In the genomic region with DNA sequence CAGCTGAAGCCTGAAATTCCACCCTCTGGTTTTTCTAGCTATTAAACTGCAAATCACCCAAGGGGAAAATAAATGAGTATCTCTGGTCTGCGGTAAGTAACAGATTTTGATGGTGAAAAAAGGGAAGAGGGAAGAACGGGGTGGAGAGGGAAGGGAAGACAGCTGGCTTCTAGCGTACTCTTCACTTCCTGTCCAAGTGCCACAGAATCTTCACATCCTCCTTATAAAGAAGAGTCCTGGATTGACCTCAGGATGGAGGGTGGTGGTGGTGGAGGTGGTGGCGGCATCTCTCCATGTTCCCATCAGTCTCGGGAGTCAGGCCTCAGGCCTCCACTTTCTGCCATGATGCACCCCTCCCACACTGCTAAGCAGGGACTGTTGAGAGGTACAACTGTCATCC, we compare ENCODE assay signal across 25 mouse cellular contexts. TPM values are rescaled to one million over a fixed set of nuclear protein-coding genes. Genes with fewer than 3 reads are reported as not detected.
DNase-seq lines count a peak whose midpoint lies in the region; ATAC-seq and TF ChIP-seq lines count a peak whose summit lies in the region.
"Had no signal": no experiment of that assay in that cellular context is flagged by ENCODE, and none has a peak within 500 bp of the region (broad histone marks: within the 10 kb centered on the region; RNA-seq: fewer than 3 reads in every experiment).

No protein-coding gene starts in this region.

- TF ChIP-seq POLR2A in bone marrow macrophage, adult 2 months (IDR thresholded peaks at IDR 0.05; ENCODE audit: borderline replicate concordance, low read depth, low read length) = no peak

- no peak for TF ChIP-seq CTCF in gastrocnemius, adult 2 months (IDR thresholded peaks at IDR 0.05)
- TF ChIP-seq CTCF in bone marrow macrophage, adult 2 months (IDR thresholded peaks at IDR 0.05; ENCODE audit: low read depth, low read length) = no peak

- no peak for DNase-seq in gastrocnemius, adult 2 months
- no peak for DNase-seq in gastrocnemius, postnatal 14 days
- no peak for DNase-seq in adipocyte (ENCODE audit: low spot score)
- DNase-seq in thymus, adult 18-20 months = no peak
- DNase-seq: adrenal gland, adult 2 months; adrenal gland, postnatal 14 days; B cell, adult 2 months; cerebellum, adult 18-20 months; cerebellum, adult 9-10 months; cerebellum, postnatal 14 days; embryo, embryonic 11 days; gastrocnemius, postnatal 10 days; heart, adult 2 months; heart, postnatal 14 days had no signal

- H3K4me1 ChIP-seq in bone marrow macrophage, adult 2 months (ENCODE audit: control insufficient read depth, insufficient read depth, low read length) = peaks cover 60% of the 10 kb centered on the region
- H3K4me1 ChIP-seq: heart, embryonic 10.5 days; hindbrain, embryonic 12.5 days had no signal

- intact Hi-C loops in gastrocnemius, adult 2 months (cut with DNase I) = no loop called here
- intact Hi-C loops in gastrocnemius, postnatal 14 days (cut with DNase I; ENCODE audit: low total_unique reads) = no loop called here

- no peak overlapping the region for H3K4me3 ChIP-seq in gastrocnemius, adult 2 months
- no peak overlapping the region for H3K4me3 ChIP-seq in bone marrow macrophage, adult 2 months (ENCODE audit: insufficient read depth, low read length)
- H3K4me3 ChIP-seq: heart, adult 2 months; heart, embryonic 10.5 days; heart, embryonic 13.5 days; hindbrain, embryonic 12.5 days; hindbrain, embryonic 15.5 days had no signal

- peak; percentile 47 for ATAC-seq in common myeloid progenitor, adult 5-6 weeks (replicated peaks; ENCODE audit: low read depth, poor library complexity, severe bottlenecking)
- peak; percentile 26; the same call in 1 of the 2 replicates for ATAC-seq in megakaryocyte, adult 5-6 weeks (ENCODE audit: poor library complexity, severe bottlenecking)
- ATAC-seq: forebrain, embryonic 14.5 days; intestine, postnatal 0 days; Patski had no signal

- H3K27ac ChIP-seq in gastrocnemius, adult 2 months = peak overlapping the region; percentile 9; the same call in 1 of the 2 replicates
- H3K27ac ChIP-seq in bone marrow macrophage, adult 2 months (ENCODE audit: insufficient read depth, low read depth, low read length) = peak overlapping the region; percentile 70
- H3K27ac ChIP-seq: heart, adult 2 months; heart, embryonic 10.5 days; heart, embryonic 13.5 days; hindbrain, embryonic 12.5 days; hindbrain, embryonic 15.5 days had no signal

RNA-seq across cellular contexts. Expression of gene Kif23, which starts 35.3 kb away (rescaled TPM):
- 1 to 10 TPM in 1 of 2 experiments, under 1 TPM in 1; 0.69 to 1.5 TPM for total RNA-seq in gastrocnemius, adult 2 months (2021)
- 1 to 10 TPM; 7.4 to 8.7 TPM for total RNA-seq in gastrocnemius, postnatal 14 days (2021)
- polyA plus RNA-seq in bone marrow macrophage, adult 2 months (2012; ENCODE audit: insufficient read depth, insufficient read length, missing spikeins) = 90.1 and 111 TPM in 2 replicates
- total RNA-seq in common myeloid progenitor, adult 5-6 weeks (2017) = 229 and 241 TPM in 2 replicates
- 160 and 172 TPM in 2 replicates for total RNA-seq in megakaryocyte, adult 5-6 weeks (2015)
- 309 and 311 TPM in 2 replicates for total RNA-seq in megakaryocyte, adult 5-6 weeks (2017)

RNA-seq across cellular contexts. Expression of gene Paqr5, which starts 44.8 kb away (rescaled TPM):
- not detected for total RNA-seq in gastrocnemius, adult 2 months (2021)
- under 1 TPM in 1 of 2 experiments, not detected in 1; 0.12 TPM for total RNA-seq in gastrocnemius, postnatal 14 days (2021)
- polyA plus RNA-seq in bone marrow macrophage, adult 2 months (2012; ENCODE audit: insufficient read depth, insufficient read length, missing spikeins) = 0.36 TPM in 1 of 2 replicates, not detected in the other
- total RNA-seq in common myeloid progenitor, adult 5-6 weeks (2017) = 0.68 and 2.4 TPM in 2 replicates
- total RNA-seq in megakaryocyte, adult 5-6 weeks (2015) = 0.36 and 1.0 TPM in 2 replicates
- 0.59 and 1.1 TPM in 2 replicates for total RNA-seq in megakaryocyte, adult 5-6 weeks (2017)
- total RNA-seq: heart, adult 2 months; heart, postnatal 14 days had no signal
- polyA plus RNA-seq: G1E had no signal

Comparison
In these comparisons a context has a peak if more than half of its experiments do, and no peak if none do; other contexts are left out.
1. RNA of gene Kif23, which starts 35.3 kb away (total RNA-seq): 160 to 311 TPM in megakaryocyte, adult 5-6 weeks and 229 to 241 TPM in common myeloid progenitor, adult 5-6 weeks; 7.4 to 8.7 TPM in gastrocnemius, postnatal 14 days and 0.69 to 1.5 TPM in gastrocnemius, adult 2 months; every median in the first group is over 10 times any median in the second.